Mouse (Mus musculus) ES-E14 (cell line): Measurements from ENCODE around the gene Gm11011. TPM values are rescaled to one million over a fixed set of nuclear protein-coding genes. Genes with fewer than 3 reads are reported as not detected.

Source experiments
- DNase-seq: peaks from one replicate; pipeline ENCODE4 v3.0.0-alpha.2; 2013; ENCODE audit warnings: low read depth, low spot score
- H3K27ac ChIP-seq: 2 replicates; pipeline ENCODE4 v1.5.1; 2012; ENCODE audit warnings: low read depth, mild to moderate bottlenecking, low read length, moderate library complexity, mixed read lengths; ENCODE audit not compliant: poor library complexity, insufficient read depth, severe bottlenecking
- H3K36me3 ChIP-seq: 2 replicates; pipeline ENCODE4 v1.6.1; 2012; ENCODE audit warnings: mild to moderate bottlenecking, low read length, moderate library complexity, mixed read lengths; ENCODE audit not compliant: control insufficient read depth, poor library complexity, insufficient read depth, severe bottlenecking
- H3K4me1 ChIP-seq, 2 experiments: fragments of 150-350 bp in 1 of 2; sonication (generic) in 1 of 2; 2 replicates each; pipeline ENCODE4 v1.6.1; 2012; ENCODE audit warnings: low read length in 2 of 2, mild to moderate bottlenecking in 1 of 2, mixed read lengths in 1 of 2; ENCODE audit not compliant: control insufficient read depth in 2 of 2, insufficient read depth in 2 of 2, poor library complexity in 1 of 2
- H3K4me3 ChIP-seq, 2 experiments: fragments of 150-350 bp in 1 of 2; sonication (generic) in 1 of 2; 2 replicates each; pipeline ENCODE4 v1.5.1; 2012; ENCODE audit warnings: low read length in 2 of 2, low read depth in 1 of 2, mild to moderate bottlenecking in 1 of 2, mixed read lengths in 1 of 2; ENCODE audit not compliant: insufficient read depth in 1 of 2, poor library complexity in 1 of 2, severe bottlenecking in 1 of 2
- H3K9ac ChIP-seq: 2 replicates; pipeline ENCODE4 v1.6.1; 2012; ENCODE audit warnings: low read depth, mild to moderate bottlenecking, low read length, mixed read lengths; ENCODE audit not compliant: poor library complexity, insufficient read depth, severe bottlenecking
- H3K9me3 ChIP-seq: fragments of 150-350 bp; sonication (generic); 2 replicates; pipeline ENCODE4 v1.6.1; 2012; ENCODE audit warnings: low read depth, mild to moderate bottlenecking, low read length; ENCODE audit not compliant: control insufficient read depth, insufficient read depth
- CHD2 ChIP-seq: IDR thresholded peaks from 2 replicates; pipeline ENCODE4 v1.6.1; 2014; ENCODE audit warnings: mild to moderate bottlenecking, low read depth, low read length, inconsistent platforms
- HCFC1 ChIP-seq: IDR thresholded peaks from 2 replicates; pipeline ENCODE4 v1.6.1; 2012; ENCODE audit warnings: low read length, inconsistent platforms, borderline replicate concordance; ENCODE audit not compliant: insufficient read depth
- MAFK ChIP-seq: IDR thresholded peaks from 2 replicates; pipeline ENCODE4 v1.6.1; 2014; ENCODE audit warnings: mild to moderate bottlenecking, low read depth, low read length, inconsistent platforms; ENCODE audit not compliant: insufficient read depth
- ZC3H11A ChIP-seq: IDR thresholded peaks from 2 replicates; pipeline ENCODE4 v1.6.1; 2012; ENCODE audit warnings: low read depth, mild to moderate bottlenecking, inconsistent platforms, low read length, borderline replicate concordance
- ZNF384 ChIP-seq: IDR thresholded peaks from 2 replicates; pipeline ENCODE4 v1.6.1; 2012; ENCODE audit warnings: low read depth, low read length, inconsistent platforms
- in situ Hi-C, 2 experiments: fragments of 600-800 bp; cut with MboI; formaldehyde crosslinking; loops; one replicate each; pipeline ENCODE4 v1.15.1; 2025; ENCODE audit warnings: low sequenced_read_pairs in 2 of 2, inconsistent platforms in 1 of 2; ENCODE audit not compliant: unreplicated experiment in 2 of 2
- total RNA-seq: library from RNA; depleted of rRNA; stranded (reverse); fragments of 300-350 nt; gene quantifications from 2 replicates; pipeline ENCODE4 v1.2.3, GENCODE M21; 2012; rRNA removed

Gm11011 gene
- total RNA-seq, 1 experiment: not detected

DNA sequence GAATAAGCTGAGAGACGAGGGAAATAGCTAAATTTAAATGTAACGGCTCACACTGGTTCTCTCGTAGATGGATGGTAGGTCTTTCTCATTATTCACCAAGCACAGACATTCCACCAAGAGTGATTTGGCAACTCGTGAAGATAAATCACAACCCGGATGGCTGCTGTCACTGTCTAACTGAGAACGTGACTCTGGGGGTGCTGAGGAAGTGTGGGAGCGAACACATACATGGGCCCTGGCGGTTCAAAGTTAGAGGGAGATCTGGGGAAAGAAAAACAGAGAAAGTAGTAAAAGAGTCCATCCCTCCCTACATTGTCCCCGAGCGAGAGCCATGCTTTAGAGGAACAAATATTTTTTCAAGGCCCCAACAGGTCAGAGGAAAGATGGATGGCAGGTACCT lies 17.5 kb downstream of the Gm11011 start:
- H3K9ac ChIP-seq: no peak overlapping the region
- TF ChIP-seq ZC3H11A (no peak), HCFC1 (no peak), CHD2 (no peak), MAFK (no peak), ZNF384 (no peak)
- no peak overlapping the region for H3K27ac ChIP-seq
- H3K4me1 ChIP-seq: no peaks in the 10 kb centered on the region
- no peak overlapping the region for H3K4me3 ChIP-seq
- in situ Hi-C loops: no loop called here
- H3K9me3 ChIP-seq: no peaks in the 10 kb centered on the region
- DNase-seq: no peak
- no peaks in the 10 kb centered on the region for H3K36me3 ChIP-seq

GRCm38 (mm10) chr2:169566159-169566558 lies 21.4 kb downstream of the Gm11011 start:
- in situ Hi-C loops: no loop called here
- H3K9me3 ChIP-seq: no peaks in the 10 kb centered on the region
- no peak for DNase-seq

GRCm38 (mm10) chr2:169565751-169566150 lies 21.8 kb downstream of the Gm11011 start:
- TF ChIP-seq MAFK (no peak), ZC3H11A (no peak), HCFC1 (no peak)
- no peak for DNase-seq
- no peak overlapping the region for H3K9ac ChIP-seq
- in situ Hi-C loops: no loop called here
- no peak overlapping the region for H3K4me3 ChIP-seq
- H3K36me3 ChIP-seq: no peaks in the 10 kb centered on the region
- no peak overlapping the region for H3K27ac ChIP-seq
- H3K4me1 ChIP-seq: no peaks in the 10 kb centered on the region
- no peaks in the 10 kb centered on the region for H3K9me3 ChIP-seq

More at GRCm38 (mm10) chr2:169566159-169566558, 21.4 kb downstream of the Gm11011 start:
- Histone ChIP-seq H3K4me3 (no peak overlapping the region), H3K4me1 (no peaks in the 10 kb centered on the region), H3K27ac (no peak overlapping the region), H3K36me3 (no peaks in the 10 kb centered on the region), H3K9ac (no peak overlapping the region)
- TF ChIP-seq ZC3H11A (no peak), ZNF384 (no peak), MAFK (no peak), CHD2 (no peak), HCFC1 (no peak)

GRCm38 (mm10) chr2:169545674-169546073 lies 41.9 kb downstream of the Gm11011 start:
- no peaks in the 10 kb centered on the region for H3K9me3 ChIP-seq
- H3K4me3 ChIP-seq: no peak overlapping the region
- no peak overlapping the region for H3K9ac ChIP-seq
- DNase-seq: no peak
- in situ Hi-C loops: no loop called here
- TF ChIP-seq MAFK: no peak
- no peak for TF ChIP-seq CHD2
- TF ChIP-seq ZNF384: no peak
- TF ChIP-seq ZC3H11A: no peak
- no peak for TF ChIP-seq HCFC1
- no peak overlapping the region for H3K27ac ChIP-seq
- H3K4me1 ChIP-seq: no peaks in the 10 kb centered on the region
- no peaks in the 10 kb centered on the region for H3K36me3 ChIP-seq

DNA sequence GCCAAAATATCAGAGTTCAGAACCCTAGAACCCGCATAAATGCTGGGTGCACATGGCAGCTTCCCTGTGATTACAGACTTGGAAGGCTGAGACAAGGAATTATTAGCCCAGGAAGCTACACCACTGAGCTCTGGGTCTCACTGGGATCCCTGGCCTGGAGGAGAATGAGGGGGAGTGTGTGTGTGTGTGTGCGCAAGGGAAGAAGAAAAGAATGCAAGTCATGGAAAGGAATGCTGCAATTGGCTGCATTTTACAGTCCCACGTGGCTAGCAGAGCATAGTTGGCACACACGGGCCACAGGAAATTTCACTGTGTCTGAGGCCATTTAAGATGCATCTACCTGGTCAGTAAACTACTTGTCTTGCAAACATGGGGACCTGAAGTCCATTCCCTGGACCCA lies 48.6 kb downstream of the Gm11011 start:
- no peak for DNase-seq

More for the DNA sequence above, 48.6 kb downstream of the Gm11011 start:
- Histone ChIP-seq H3K36me3 (no peaks in the 10 kb centered on the region), H3K4me1 (no peaks in the 10 kb centered on the region), H3K9me3 (no peaks in the 10 kb centered on the region), H3K9ac (no peak overlapping the region), H3K4me3 (no peak overlapping the region), H3K27ac (no peak overlapping the region)
- TF ChIP-seq MAFK (no peak), HCFC1 (no peak), ZC3H11A (no peak), ZNF384 (no peak), CHD2 (no peak)
- in situ Hi-C loops: no loop called here

Other genes starting within 250 kb of the Gm11011 start
- gene Tshz2, start 45.3 kb upstream of the Gm11011 start, total RNA-seq: 0.11 and 0.27 TPM in 2 replicates